Mouse (Mus musculus) kidney, adult 18-20 months (tissue): ENCODE results near the gene Rgs6.
A peak's percentile ranks its signal among the peaks of the same experiment; 100 is the strongest.

ENCODE experiments used
- DNase-seq: peaks from one replicate; pipeline ENCODE4 v3.0.0; 2021

The Rgs6 gene

GRCm38 (mm10) chr12:83043980-83044620, 456.0 kb downstream of the Rgs6 start:
- no peak for DNase-seq

GRCm38 (mm10) chr12:83044621-83044990, 456.5 kb downstream of the Rgs6 start:
- DNase-seq: no peak

DNA sequence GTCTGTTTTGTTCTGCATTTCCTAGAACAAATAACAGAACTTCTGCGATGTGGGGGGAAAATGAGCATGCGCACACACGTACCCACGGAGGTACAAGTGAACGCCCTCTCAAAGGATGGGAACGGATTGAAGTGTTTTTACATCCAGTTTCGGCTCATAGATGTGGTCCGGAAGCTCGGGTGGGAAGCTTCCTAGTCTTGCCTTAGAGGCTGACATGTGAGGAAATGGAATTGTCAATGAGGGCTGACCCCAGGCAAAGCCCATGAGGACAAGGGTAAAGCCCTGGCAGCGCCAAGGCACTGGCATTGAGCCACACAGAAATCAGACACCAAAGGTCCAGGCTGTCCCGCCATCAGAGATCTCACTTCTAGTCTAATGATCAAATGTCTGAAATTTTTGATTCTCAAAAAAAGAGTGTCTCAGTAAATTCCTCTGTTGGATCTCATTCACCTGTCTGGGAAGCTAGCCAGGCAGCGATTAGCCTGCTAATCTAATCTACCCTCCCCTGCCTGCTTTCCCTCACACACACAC, 457.0 kb downstream of the Rgs6 start:
- peak; percentile 21 for DNase-seq

DNA sequence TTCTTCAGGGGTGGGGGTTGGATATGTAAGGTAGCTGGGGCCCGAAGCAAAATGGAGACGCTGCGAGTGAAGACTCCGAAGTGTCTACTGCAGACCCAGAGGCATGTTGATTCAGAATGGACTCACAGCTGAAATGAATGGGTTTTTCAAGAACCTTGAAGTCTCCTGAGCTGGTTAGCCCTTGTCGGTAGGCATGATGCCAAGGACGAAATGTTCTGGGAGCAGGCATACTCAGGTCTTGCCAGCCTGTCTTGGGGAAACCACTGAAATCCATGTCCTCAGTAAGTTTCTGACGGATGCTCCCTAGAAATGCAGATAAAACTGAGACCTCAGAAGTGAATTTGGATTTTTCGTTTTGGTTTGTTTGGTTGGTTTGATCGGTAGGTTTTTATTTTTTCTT, 458.6 kb downstream of the Rgs6 start:
- no peak for DNase-seq

GRCm38 (mm10) chr12:83047710-83048109, 459.6 kb downstream of the Rgs6 start:
- DNase-seq: no peak

GRCm38 (mm10) chr12:83050514-83050913, 462.4 kb downstream of the Rgs6 start:
- no peak for DNase-seq

DNA sequence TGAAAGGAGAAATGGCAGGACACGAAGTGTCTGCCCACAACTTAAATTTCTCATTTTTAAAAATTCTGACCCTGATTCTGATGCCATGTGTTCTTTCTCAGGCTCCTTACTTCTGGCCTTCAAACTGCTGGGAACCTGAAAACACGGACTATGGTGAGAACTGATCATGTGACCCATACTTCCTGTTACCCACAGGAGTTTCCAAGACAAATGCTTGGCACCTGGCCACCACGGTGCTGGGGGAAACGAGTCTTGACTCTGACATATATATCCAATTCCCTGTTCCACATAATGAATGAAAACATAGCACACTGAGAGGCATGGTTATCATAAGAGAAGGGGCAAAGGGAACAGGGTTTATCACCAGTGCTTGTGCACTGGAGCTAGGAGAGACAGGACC, 464.3 kb downstream of the Rgs6 start:
- DNase-seq: no peak

GRCm38 (mm10) chr12:83055690-83056089, 467.6 kb downstream of the Rgs6 start:
- DNase-seq: no peak

GRCm38 (mm10) chr12:83066426-83066825, 478.3 kb downstream of the Rgs6 start:
- DNase-seq: no peak

DNA sequence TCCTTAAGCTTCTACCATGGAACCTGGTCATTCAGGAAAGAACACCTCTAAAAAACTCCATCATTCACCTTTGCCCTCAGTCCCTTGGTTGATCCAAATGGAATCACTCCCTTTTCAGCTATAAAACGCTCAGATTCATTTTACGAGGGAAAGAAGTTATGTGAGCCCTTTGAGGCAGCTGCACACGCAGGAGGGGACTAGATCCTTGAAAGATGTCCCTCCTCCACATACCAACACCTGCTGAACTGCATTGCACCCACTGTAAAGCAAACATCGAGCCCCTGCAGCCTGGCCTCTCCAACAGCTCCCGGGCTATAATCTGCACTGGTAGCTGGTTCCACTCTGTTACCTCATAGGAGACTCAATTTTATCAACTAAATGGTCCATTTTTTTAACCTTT, 482.8 kb downstream of the Rgs6 start:
- DNase-seq: no peak

GRCm38 (mm10) chr12:83072181-83072887, 484.2 kb downstream of the Rgs6 start:
- DNase-seq: no peak

DNA sequence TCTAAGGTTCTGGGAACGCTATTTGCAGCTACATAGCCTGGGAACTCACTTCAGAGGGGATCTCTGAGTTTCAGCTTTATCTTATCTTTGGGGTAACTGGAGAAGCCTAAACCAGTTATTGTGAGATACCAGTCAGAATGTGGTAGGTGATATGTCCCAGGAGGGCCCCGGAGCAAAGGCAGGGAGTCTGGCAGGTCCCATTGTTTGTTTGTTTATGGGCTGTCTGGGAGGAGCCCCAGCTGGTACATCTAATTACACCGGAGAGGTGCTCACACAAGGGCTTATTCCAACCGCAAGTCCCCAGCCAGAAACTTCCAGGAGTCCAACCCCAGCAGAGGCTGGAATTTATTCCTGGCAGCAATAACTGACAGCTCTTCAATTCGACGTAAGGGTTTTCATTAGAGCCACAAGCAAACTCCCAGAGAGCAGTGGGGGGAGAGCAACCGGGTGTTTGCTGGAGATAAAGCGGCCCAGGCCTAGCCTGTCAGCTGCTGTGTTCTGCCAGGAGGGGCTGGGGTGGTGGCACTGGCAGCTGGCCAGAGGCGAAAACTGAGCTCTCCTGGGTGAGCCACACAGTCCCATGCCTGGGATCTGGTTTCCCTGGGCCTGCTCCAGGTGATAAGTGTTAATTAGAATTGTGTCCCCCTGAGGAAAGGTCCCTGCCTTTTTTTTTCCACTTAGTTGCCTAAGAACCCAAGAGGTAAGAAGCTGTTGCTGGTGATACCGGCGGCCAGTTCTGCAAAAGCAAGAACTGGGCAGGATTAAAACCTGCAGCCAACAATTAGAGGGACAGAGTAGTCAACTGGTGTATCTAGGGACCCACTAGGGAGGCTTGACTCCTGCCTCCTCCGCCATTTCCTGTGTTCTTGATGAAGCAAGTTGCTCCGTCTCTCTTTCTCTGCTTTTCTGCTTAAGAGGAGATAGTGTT, 485.1 kb downstream of the Rgs6 start:
- no peak for DNase-seq

GRCm38 (mm10) chr12:83073879-83074368, 485.8 kb downstream of the Rgs6 start:
- no peak for DNase-seq

- DNase-seq: no peak
These were observed 488.1 kb downstream of the Rgs6 start for GRCm38 (mm10) chr12:83076179-83076578.

DNA sequence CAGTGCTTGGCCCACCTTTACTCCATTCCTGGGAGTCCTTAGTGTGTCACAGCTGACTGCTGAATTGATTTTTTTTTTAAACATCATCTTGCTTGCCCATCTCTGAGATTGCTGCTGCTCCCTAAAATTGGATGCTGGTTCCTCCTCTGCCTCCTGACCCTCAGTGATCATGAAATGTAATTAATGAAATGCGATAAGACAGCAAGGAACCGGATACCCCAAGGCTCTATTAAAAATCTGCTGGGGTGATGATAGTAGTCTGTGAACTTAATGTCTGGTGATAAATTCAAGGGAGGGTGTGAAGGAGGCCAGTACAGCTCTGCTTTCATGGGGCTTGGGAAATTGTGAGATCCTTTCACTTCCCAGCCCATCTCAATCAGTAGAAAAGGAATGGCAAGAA, 489.4 kb downstream of the Rgs6 start:
- DNase-seq: no peak

DNA sequence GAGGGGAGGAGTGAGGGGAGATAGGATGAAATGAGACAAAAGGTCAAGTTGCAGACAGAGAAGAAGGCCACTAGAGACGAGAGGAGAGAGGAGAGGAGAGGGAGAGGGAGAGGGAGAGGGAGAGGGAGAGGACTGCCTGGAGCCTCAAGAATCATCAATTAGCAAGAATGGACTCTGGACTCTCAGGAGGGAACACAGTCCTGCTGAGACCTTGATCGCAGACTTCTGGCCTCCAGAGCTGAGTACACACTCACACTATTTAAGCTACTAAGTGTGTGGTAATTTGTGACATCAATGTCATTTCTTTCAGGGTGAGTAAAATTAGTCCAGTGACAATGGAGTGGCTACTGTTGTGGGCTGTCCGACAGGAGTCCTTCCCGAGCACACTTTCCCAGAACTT, 495.3 kb downstream of the Rgs6 start:
- no peak for DNase-seq

DNA sequence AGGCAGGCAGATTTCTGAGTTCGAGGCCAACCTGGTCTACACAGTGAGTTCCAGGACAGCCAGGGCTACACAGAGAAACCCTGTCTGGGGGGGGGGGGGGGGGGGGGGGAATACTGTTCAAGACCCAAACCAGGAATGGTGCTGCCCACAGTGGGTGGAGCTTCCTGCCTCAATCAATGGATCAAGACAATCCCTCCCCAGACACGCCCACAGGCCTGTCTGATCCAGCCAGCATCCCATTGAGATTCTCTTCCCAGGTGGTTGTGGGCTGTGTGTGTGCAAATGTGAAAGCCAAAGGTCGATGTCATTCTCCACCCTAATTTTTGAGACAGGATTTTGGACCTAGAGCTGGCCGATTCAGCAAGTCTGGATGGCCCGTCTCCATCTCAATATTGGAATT, 496.5 kb downstream of the Rgs6 start:
- no peak for DNase-seq

DNA sequence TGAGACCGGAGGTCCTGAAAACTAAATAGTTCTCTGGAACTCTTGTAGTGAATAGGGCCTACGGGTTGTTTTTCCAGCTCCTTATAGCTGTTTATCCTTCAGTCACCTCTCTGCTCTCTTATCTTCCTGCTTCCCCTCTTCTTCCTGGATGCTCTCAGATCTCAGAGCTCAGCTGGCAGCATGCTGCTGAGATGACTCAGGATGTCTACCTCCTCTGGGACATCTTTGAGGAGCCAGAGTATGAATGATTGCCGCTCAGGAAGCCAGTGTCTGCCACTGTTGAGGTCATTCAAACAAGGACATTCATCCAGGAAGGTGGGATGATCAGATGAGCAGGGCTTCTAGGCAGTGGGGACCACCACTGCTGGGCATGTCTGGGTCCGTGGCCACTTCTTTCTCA, 498.9 kb downstream of the Rgs6 start:
- DNase-seq: peak; percentile 14

GRCm38 (mm10) chr12:83087555-83087954, 499.5 kb downstream of the Rgs6 start:
- peak; percentile 20 for DNase-seq

DNA sequence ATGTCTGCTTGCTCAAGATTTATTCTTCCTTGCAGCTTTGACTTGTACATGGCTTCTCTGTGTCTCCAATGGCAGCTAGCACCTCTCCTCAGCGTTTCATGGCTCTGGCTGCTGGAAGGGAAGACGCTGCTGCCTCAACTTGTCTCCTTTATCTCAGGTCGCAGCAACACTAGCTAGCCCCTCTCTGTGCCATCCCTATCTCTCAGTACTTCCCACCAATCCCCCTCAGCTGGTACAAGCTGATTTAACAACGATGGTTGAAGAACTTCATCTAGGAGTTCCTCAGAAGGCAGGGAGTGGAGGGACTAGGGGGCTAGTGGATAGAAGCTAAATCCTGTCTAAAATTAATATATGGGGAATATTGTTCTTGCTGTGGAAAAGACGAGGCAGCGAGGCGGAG, 503.9 kb downstream of the Rgs6 start:
- no peak for DNase-seq

DNA sequence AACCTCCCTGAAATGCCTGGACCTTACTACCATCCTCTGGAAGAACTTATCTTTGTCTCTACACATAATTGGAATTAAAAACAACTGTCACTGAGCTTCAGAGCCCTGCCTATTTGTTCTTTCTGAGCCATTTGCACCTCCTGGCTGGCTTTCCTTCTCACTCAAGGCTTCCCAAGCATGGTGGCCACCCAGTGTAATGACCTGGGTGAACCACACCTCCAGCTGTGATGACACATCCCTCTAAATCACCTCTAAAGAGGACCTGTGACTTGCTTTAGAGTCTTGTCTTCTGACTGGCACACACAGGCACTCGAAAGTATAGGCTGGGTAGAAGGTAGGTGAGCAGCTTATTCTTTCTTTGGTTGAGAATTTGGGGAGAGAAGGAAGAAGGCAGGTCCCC, 509.7 kb downstream of the Rgs6 start:
- no peak for DNase-seq

- no peak for DNase-seq
These were observed 510.7 kb downstream of the Rgs6 start for GRCm38 (mm10) chr12:83098646-83099371.

GRCm38 (mm10) chr12:83099920-83100319, 511.8 kb downstream of the Rgs6 start:
- DNase-seq: no peak
